In the genomic region with DNA sequence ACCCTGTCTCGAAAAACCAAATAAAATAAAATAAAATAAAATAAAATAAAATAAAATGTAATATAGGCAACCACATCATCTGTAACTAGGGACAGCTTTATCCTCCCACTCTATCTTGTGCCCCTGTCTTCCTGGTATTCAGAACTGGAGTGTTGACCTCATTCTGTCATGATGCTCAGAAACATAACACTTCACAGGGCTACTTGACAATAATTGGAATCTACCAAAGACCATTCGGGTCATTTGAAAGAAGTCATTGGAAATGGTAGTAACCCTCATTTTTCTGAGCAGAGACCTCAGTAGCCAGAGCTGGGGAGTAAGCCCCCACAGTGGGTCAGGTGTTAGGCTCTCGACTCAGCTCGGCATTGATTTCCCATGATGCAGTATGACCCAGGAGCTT, we compare ENCODE assay signal across 8 mouse cellular contexts.
"Had no signal": no experiment of that assay in that cellular context is flagged by ENCODE, and none has a peak within 500 bp of the region (broad histone marks: within the 10 kb centered on the region; RNA-seq: fewer than 3 reads in every experiment).

No protein-coding gene starts in this region.

- DNase-seq: gastrocnemius, adult 2 months; gastrocnemius, postnatal 10 days; gastrocnemius, postnatal 25 days; heart, adult 18-20 months; heart, postnatal 10 days; heart, postnatal 4 days; kidney, adult 18-20 months; kidney, postnatal 10 days had no signal
